ENCODE assay signal across 16 mouse cellular contexts in genomic region chr3:121819693-121820200, GRCm38 (mm10).
"Had no signal": no experiment of that assay in that cellular context is flagged by ENCODE, and none has a peak within 500 bp of the region (broad histone marks: within the 10 kb centered on the region; RNA-seq: fewer than 3 reads in every experiment).

No protein-coding gene starts in this region.

- H3K4me3 ChIP-seq: kidney, embryonic 15.5 days; left cerebral cortex, adult 2 months; limb, embryonic 15.5 days; liver, embryonic 12.5 days; megakaryocyte, embryonic 14.5 days; midbrain, embryonic 12.5 days; myocyte; neural tube, embryonic 15.5 days had no signal

- H3K27ac ChIP-seq: kidney, embryonic 15.5 days; left cerebral cortex, adult 2 months; limb, embryonic 15.5 days; liver, embryonic 12.5 days; macrophage; midbrain, embryonic 12.5 days; neural tube, embryonic 15.5 days had no signal

- H3K27me3 ChIP-seq: kidney, embryonic 15.5 days; limb, embryonic 15.5 days; liver, embryonic 12.5 days; midbrain, embryonic 12.5 days; neural tube, embryonic 15.5 days had no signal

- H3K9me3 ChIP-seq: kidney, embryonic 15.5 days; limb, embryonic 15.5 days; liver, embryonic 12.5 days; midbrain, embryonic 12.5 days; neural tube, embryonic 15.5 days had no signal

- DNase-seq: kidney, adult 2 months; kidney, postnatal 14 days; lung, embryonic 14.5 days; lung, postnatal 10 days; spleen, adult 18-20 months; thymus, postnatal 36 days had no signal

- H3K9ac ChIP-seq: kidney, embryonic 15.5 days; limb, embryonic 15.5 days; liver, embryonic 12.5 days; lung, embryonic 14.5 days; midbrain, embryonic 12.5 days; neural tube, embryonic 15.5 days had no signal

- H3K4me2 ChIP-seq: kidney, embryonic 15.5 days; limb, embryonic 15.5 days; liver, embryonic 12.5 days; lung, embryonic 14.5 days; midbrain, embryonic 12.5 days; neural tube, embryonic 15.5 days had no signal

- H3K36me3 ChIP-seq: kidney, embryonic 15.5 days; limb, embryonic 15.5 days; liver, embryonic 12.5 days; midbrain, embryonic 12.5 days; neural tube, embryonic 15.5 days had no signal

- ATAC-seq: inflammation-experienced regulatory T-cells, adult 6 months; liver, embryonic 12.5 days had no signal
